Mouse (Mus musculus) ZHBTc4 (cell line): ENCODE results near the gene Ctbp1.

Source experiments
- DNase-seq: peaks from one replicate; pipeline ENCODE4 v3.0.0-alpha.2; 2011; ENCODE audit warnings: low read depth, low spot score

Ctbp1 gene

DNA sequence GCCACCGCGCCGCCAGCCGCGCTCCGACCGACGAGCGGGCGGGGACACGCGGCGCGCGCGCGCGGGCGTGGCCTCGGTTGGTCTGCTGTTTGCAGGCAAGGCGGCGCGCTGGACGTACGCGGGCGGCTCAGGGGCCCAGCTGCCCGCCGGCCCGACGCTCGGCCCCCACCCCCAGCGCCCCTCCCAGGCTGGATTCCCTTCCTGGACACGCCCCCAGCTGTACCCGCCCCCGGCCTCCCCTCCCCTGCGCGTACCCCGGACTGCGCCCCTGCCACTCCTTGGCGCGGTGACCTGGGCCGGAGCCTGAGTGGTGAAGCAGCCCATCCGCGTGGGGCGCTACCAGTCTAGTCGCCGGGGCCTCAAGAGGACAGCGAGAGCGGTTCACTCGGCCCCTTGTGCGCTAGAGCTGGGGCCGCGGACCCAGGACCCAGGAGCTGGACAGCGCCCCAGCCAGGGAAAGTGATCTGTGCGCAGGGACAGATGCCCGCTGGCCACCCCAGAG is at the start of gene Ctbp1:
Gene Ctbp1, minus strand, starts transcription at position 42 of the 502 bp plus-strand sequence.
- DNase-seq = peak; percentile 94

GRCm38 (mm10) chr5:33324491-33324890 is 49.7 kb upstream of the Ctbp1 start:
- DNase-seq = peak; percentile 53

GRCm38 (mm10) chr5:33312192-33312591 is 37.4 kb upstream of the Ctbp1 start:
- no peak for DNase-seq

DNA sequence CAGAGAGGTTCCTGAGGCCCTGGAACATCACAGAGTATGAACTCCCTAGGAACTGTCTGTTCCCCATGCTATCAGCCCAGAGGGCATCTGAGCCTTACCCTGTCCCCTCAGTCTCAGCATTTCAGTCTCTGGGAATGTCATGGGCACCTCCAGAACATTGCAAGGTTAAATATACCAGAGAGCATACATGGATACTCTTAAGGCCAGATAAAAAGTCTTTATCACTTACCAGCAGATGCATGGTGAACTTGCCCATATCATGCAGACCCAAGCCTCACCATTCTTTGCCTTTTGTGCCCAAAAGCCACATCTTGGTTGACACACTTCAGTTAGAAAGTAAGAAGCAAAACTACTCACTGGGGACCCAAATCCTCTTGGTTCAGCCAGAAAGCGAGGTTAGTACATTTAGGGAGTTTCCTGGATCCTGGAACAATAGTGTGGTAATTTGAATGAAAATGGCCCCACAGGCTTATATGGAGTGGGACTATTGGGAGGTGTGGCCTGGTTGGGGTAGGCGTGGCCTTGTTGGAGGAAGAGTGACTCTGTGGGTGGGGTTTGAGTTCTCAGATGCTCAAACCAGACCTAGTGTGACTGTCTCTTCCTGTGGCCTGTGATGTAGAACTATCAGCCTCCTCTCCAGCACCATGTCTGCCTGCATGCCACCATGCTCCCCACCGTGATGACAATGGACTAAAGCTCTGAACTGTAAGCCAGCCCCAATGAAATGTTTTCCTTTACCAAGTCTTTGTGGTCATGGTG is 36.1 kb upstream of the Ctbp1 start:
- peak; percentile 98 for DNase-seq

DNA sequence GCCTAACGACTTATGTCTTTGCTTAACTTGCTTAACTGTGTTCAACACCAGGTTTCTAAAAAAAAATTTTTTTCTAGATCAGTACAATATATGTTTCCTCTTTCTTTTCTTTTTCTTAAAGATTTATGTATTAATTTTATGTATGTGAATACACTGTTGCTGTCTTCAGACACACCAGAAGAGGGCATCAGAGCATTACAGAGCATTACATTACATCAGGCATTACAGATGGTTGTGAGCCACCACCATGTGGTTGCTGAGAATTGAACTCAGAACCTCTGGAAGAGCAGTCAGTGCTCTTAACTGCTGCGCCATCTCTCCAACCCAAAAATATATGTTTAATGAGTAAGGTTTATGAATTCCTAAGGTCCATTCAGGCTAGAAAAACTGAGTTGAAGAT is 27.0 kb upstream of the Ctbp1 start:
- DNase-seq = no peak

DNA sequence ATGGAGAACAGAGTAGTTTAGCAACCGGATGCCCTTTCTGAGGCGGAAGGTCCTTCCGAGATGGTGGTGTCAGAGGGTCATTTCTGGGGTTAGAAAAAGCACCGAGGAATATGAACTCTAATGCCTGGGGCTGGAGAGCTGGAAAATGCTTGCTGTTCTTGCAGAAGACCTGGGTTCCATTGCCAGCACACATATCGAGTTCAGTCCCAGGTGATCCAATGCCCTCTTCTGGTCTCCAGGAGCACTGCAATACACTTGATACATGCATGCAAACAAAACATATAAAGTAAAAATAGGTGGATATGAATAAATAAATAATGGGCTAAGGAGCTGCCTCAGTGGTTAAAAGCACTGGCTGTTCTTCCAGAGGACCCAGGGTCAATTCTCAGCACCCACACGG is 22.4 kb upstream of the Ctbp1 start:
- peak; percentile 32 for DNase-seq

- no peak for DNase-seq
These were observed 19.1 kb upstream of the Ctbp1 start for GRCm38 (mm10) chr5:33293796-33294430.

DNA sequence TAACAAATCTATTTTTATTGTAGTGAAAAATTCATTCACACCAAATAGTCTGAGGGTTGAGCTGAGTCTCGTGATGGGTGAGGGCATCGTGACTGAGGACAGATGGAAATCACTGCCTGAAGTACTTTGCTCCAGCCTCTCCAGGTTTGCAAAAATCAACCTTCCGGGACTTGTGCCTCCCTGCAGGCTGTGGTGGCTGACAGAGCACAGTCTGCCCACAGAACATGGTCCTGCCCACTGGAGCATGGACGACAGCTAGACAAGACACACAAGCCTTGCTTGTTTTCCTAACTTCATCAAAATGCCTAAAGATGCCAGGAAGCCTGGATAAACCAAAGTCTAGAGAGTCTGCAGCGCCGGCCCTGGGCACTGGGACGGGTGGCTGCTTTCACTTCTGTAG is 9.2 kb upstream of the Ctbp1 start:
- DNase-seq = no peak

- DNase-seq = peak; percentile 12
These were observed 6.6 kb upstream of the Ctbp1 start for GRCm38 (mm10) chr5:33281428-33281827.

DNA sequence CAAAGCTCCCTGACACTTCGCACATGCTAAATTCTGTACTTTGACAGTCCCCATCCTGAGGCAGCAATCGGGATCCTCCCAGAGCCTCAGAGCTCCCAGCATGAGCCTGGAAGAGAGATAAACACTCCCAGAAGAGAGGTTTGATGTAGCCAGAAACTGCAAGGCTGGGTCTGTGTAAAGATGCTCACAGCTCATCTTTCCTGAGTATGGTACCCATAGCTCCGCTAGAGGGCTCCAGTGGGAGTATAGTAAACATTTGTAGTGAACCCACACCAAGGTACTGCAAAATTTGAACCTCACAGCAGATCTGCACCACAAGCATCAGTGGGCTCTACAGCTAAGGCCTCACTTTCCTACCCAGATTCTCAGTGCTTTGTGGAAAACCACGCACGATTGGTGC is 4.2 kb upstream of the Ctbp1 start:
- DNase-seq = peak; percentile 61

- DNase-seq = no peak
These were observed 2.5 kb upstream of the Ctbp1 start for GRCm38 (mm10) chr5:33277286-33277685.

GRCm38 (mm10) chr5:33275754-33276153 is 960 bp upstream of the Ctbp1 start:
- peak; percentile 24 for DNase-seq

- peak; percentile 95 for DNase-seq
These were observed 475 bp downstream of the Ctbp1 start for GRCm38 (mm10) chr5:33274085-33274952.

- no peak for DNase-seq
These were observed 1.1 kb downstream of the Ctbp1 start for GRCm38 (mm10) chr5:33273777-33274084.

DNA sequence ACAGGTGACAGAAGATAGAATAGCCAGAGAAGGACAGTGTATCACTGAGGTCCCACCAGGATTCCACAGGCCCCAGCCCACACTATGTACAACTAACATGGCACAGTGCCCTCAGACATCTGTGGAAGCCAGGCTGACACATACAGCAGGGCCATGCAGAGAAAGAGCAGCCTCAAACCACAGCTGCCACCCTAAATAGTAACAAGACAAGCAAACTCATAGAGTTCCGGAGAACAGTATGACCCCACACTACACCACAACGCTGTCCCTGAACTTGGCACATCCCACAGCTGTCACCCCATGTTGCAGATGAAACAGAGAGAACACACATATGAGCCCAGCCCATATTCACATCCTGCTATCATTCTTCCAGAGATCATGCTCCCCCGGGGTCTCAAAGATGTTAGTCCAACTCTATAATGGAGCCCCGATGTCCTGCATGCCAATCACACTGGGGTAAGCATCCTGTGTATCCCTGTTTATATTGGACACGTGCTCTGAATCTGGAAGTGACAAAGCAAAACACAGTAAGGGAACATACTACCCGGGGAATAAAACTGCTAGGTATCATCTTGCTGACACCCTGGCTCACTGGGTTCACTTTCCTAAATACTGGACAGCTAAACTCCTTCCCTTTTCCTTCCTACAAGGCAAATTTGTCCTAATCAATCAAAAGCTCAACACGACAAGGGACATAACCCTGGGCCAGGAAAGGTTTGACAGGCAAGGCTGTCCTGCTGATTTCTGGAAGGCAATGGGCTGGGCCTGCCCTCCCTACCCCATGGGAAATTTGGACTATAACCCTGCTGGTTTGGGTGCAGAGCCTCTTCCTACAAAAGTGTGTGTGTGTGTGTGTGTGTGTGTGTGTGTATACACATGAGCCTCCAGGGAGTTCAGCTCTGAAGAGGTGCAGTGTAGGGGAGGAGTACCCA is 1.7 kb downstream of the Ctbp1 start:
- DNase-seq = no peak

- DNase-seq = no peak
These were observed 2.6 kb downstream of the Ctbp1 start for GRCm38 (mm10) chr5:33272146-33272545.

DNA sequence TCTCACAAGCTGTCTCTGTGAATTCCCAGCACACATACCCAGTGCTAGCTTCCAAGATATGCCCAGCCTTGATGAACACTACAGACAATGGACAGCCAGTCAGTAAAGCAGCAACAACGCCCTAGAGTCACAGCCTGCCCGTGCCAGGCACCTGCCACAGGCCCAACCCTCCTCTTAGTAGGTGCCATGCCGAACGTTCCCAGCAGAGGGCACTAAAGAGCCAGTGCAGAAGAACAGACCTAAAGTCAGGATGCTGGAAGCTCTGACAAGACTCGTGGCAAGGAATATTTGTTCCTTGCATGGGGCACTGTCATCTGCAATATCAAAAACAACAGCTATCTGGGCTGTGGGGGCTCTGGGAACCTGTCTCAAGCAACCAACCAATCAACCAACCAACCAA is 4.2 kb downstream of the Ctbp1 start:
- peak; percentile 86 for DNase-seq

DNA sequence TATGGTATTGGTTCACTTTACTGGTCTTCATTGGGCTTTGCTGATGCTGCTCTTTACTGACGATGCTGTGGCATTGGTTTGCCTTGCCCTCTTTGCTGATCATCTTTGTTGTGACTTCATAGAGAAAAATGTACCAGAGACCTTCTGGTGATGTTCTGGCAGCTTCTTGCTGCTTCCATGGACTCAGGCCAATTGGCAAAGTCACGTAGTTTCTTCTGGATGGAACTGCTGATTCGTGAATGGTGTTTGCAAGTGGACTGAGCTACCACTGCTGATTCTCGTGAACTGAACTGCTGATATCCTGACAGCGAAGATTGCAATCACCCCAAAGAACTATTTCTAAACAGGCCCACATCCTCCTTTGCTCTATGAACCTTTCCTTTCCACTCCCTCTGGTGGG is 20.4 kb downstream of the Ctbp1 start:
- DNase-seq = no peak

- DNase-seq = no peak
These were observed 26.6 kb downstream of the Ctbp1 start for GRCm38 (mm10) chr5:33248186-33248585.

GRCm38 (mm10) chr5:33247387-33247786 is 27.4 kb downstream of the Ctbp1 start:
- no peak for DNase-seq

GRCm38 (mm10) chr5:33245701-33246100 is 29.1 kb downstream of the Ctbp1 start:
- no peak for DNase-seq
